Mouse (Mus musculus) forebrain, embryonic 11.5 days (tissue): ENCODE measurements at regions not wholly inside any gene's neighbourhood (a gene's known extent, or its start where the extent isn't known, plus 50 kb on each side); places are given as distances from the start of the nearest gene placed in this dataset.
A peak's percentile ranks its signal among the peaks of the same experiment; 100 is the strongest.
"Not testable (repeated sequence)": the region's sequence is repeated elsewhere in the genome, so short reads cannot be mapped to it uniquely, and the experiment has no call there.

Source experiments
- ATAC-seq: fragments of 200-750 bp; cut with Nextera tagmentation; replicated peaks from 2 replicates; pipeline ENCODE4 v1.8.0; 2017; ENCODE audit warnings: moderate TSS enrichment; ENCODE audit not compliant: low FRiP score
- DNase-seq: peaks from one replicate; pipeline ENCODE4 v3.0.0-alpha.2; 2017; ENCODE audit warnings: low spot score
- H3K27ac ChIP-seq: fragments of 300-500 bp; sonication (generic); 2 replicates; pipeline ENCODE4 v1.5.1; 2014; ENCODE audit warnings: low read depth, low read length
- H3K27me3 ChIP-seq: fragments of 300-500 bp; sonication (generic); 2 replicates; pipeline ENCODE4 v1.6.1; 2014; ENCODE audit warnings: mild to moderate bottlenecking, low read length, mixed read lengths; ENCODE audit not compliant: control insufficient read depth, insufficient read depth
- H3K36me3 ChIP-seq: fragments of 300-500 bp; sonication (generic); 2 replicates; pipeline ENCODE4 v1.6.1; 2014; ENCODE audit warnings: mild to moderate bottlenecking, low read length, moderate library complexity, mixed read lengths; ENCODE audit not compliant: control insufficient read depth, insufficient read depth
- H3K4me1 ChIP-seq: fragments of 300-500 bp; sonication (generic); replicated peaks from 2 replicates; pipeline ENCODE4 v1.6.1; 2014; ENCODE audit warnings: low read length, mixed read lengths; ENCODE audit not compliant: control insufficient read depth, insufficient read depth
- H3K4me2 ChIP-seq: fragments of 300-500 bp; sonication (generic); 2 replicates; pipeline ENCODE4 v1.6.1; 2014; ENCODE audit warnings: low read depth, mild to moderate bottlenecking, low read length, moderate library complexity, mixed read lengths; ENCODE audit not compliant: severe bottlenecking
- H3K4me3 ChIP-seq: fragments of 300-500 bp; sonication (generic); 2 replicates; pipeline ENCODE4 v1.5.1; 2014; ENCODE audit warnings: low read depth, low read length
- H3K9ac ChIP-seq: fragments of 300-500 bp; sonication (generic); 2 replicates; pipeline ENCODE4 v1.6.1; 2014; ENCODE audit warnings: low read length
- H3K9me3 ChIP-seq: fragments of 300-500 bp; sonication (generic); 2 replicates; pipeline ENCODE4 v1.6.1; 2016; ENCODE audit warnings: low read length, mixed read lengths; ENCODE audit not compliant: control insufficient read depth
- WGBS: fragments of 180-500 bp; shearing (Covaris S2); extraction: QIAGEN DNeasy Blood & Tissue Kit; methylation state at CpG from one replicate; pipeline ENCODE4 v1.1.7; 2014; 5-methylcytosine and 5-hydroxymethylcytosine counted together

DNA sequence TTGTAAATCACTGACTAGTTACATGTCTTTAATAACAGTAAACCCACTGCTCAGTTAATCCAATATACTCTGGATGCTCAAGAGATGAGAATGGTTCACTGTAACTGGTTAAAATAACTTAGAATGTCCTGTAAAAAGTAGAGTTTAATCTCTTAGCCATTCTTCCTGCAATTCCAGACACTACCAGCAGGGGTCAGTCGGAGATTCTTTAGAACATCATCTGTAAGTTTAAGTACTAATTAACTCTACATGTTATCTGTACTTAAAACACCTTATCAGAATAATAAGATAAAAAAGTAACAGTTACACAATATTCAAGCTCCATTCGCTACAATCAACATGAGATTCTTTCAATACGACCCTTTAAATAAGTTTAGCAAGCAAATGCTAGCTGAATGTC is 58.7 kb upstream of the Olig3 start:
- Histone ChIP-seq H3K27ac (no peak overlapping the region), H3K9ac (no peak overlapping the region), H3K4me2 (no peak overlapping the region), H3K36me3 (no peaks in the 10 kb centered on the region), H3K27me3 (no peaks in the 10 kb centered on the region), H3K9me3 (no peaks in the 10 kb centered on the region), H3K4me3 (no peak overlapping the region), H3K4me1 (no peaks in the 10 kb centered on the region)
- DNase-seq (no peak), ATAC-seq (no peak)
- 43% methylated on average over 3 of the region's 3 CpGs for WGBS

DNA sequence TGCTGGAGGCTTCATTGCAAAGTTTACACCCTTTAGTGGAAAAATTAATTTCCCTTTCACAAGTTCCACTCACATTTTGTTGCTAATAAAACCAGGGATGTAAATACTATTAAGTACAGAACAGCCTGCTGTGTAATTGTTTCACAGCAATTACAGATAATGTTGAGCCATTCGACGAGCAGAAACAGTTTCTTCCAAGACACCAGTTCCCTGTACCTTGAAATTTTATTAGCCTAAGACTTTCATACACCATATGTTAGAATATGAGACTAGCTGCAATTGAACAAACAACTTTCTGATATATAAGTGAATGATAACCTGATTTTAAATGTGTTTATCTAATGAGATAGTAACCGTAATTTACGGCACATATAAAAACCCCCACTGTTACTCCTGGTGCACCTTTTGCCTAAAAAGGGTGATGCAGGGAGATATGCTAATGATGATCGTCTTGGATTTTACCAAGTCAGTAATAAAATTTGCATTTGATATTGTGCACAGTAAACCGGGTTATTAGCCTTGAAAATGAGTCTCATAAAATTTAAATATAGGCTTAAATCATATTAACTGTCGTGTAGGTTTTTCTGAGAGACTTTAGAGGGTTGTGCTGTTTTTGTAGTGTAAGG is 60.8 kb upstream of the Olig3 start:
- Histone ChIP-seq H3K27ac (no peak overlapping the region), H3K4me1 (no peaks in the 10 kb centered on the region), H3K9ac (no peak overlapping the region), H3K4me2 (no peak overlapping the region), H3K4me3 (no peak overlapping the region), H3K27me3 (no peaks in the 10 kb centered on the region), H3K36me3 (no peaks in the 10 kb centered on the region), H3K9me3 (no peaks in the 10 kb centered on the region)
- 85% methylated on average over 7 of the region's 7 CpGs for WGBS
- no peak for DNase-seq
- ATAC-seq = no peak

DNA sequence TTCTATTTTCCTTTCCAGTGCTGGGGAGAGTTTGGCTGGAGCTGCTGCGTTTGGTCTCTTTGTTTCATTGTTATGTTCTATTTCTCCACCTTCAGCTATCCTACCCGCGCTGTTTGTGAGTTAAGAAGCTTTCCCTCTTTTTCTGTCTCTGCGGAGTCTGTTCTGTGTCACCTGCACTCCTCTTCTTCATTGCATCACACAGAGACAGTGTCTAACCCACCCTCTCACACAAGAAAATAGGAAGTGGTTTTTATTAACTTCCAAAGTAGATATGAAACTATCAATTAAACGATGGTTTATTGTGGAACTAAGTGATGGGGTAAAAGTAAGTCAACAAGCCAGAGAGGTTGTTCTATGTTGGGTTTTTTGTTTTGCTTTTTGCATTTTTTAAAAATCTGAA is 64.9 kb upstream of the Olig3 start:
- DNase-seq (no peak), ATAC-seq (no peak)
- Histone ChIP-seq H3K4me3 (no peak overlapping the region), H3K4me2 (no peak overlapping the region), H3K27me3 (no peaks in the 10 kb centered on the region), H3K9ac (no peak overlapping the region), H3K9me3 (no peaks in the 10 kb centered on the region), H3K27ac (no peak overlapping the region), H3K36me3 (no peaks in the 10 kb centered on the region), H3K4me1 (no peaks in the 10 kb centered on the region)
- 72% methylated on average over 5 of the region's 5 CpGs for WGBS

DNA sequence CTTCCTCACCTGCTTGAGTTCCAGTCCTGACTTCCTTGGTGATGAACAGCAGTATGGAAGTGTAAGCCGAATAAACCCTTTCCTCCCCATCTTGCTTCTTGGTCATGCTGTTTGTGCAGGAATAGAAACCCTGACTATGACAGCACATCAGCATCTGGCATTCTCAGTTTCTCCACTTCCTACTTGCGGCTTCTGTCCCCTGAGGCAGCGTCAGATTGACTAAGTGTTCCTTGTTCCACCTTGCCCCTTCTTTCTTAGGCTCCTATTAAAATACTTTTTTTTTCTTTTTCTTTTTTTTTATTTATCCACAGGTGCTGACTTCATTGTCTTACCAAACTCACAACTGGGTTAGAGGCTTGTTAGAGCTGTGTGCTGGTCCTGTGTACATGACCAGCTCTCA is 65.3 kb upstream of the Olig3 start:
- not testable (repeated sequence) for H3K4me1 ChIP-seq, H3K27me3 ChIP-seq, DNase-seq, H3K4me2 ChIP-seq, H3K27ac ChIP-seq, ATAC-seq, H3K4me3 ChIP-seq, H3K36me3 ChIP-seq, H3K9ac ChIP-seq, H3K9me3 ChIP-seq
- WGBS = 86% methylated on average over 3 of the region's 3 CpGs

DNA sequence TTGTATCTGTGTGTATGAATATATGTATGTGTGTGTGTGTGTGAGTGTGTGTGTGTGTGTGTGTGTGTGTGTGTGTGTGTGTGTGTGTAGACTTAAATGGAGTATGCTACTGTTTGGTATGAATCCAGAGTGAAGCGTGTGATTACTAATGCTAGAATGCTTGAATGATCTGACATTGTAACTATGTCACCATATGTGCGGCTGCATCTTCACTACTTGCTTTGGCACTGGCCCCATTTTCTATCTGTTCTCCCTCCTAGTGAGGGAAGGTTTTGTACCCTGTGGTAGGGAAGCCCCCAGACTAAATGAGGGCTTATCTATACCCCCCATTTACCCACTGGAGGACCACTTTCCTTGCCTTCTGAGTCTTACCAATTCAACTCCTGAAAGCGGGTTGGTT is 74.2 kb upstream of the Olig3 start:
- no peaks in the 10 kb centered on the region for H3K36me3 ChIP-seq
- H3K27me3 ChIP-seq = no peaks in the 10 kb centered on the region
- peaks cover 2% of the 10 kb centered on the region; the same call in 1 of the 2 replicates for H3K4me1 ChIP-seq
- ATAC-seq (no peak), DNase-seq (no peak)
- no peak overlapping the region for H3K4me2 ChIP-seq
- no peak overlapping the region for H3K27ac ChIP-seq
- 94% methylated on average over 3 of the region's 3 CpGs for WGBS
- H3K4me3 ChIP-seq = no peak overlapping the region
- no peak overlapping the region for H3K9ac ChIP-seq
- H3K9me3 ChIP-seq = no peaks in the 10 kb centered on the region

DNA sequence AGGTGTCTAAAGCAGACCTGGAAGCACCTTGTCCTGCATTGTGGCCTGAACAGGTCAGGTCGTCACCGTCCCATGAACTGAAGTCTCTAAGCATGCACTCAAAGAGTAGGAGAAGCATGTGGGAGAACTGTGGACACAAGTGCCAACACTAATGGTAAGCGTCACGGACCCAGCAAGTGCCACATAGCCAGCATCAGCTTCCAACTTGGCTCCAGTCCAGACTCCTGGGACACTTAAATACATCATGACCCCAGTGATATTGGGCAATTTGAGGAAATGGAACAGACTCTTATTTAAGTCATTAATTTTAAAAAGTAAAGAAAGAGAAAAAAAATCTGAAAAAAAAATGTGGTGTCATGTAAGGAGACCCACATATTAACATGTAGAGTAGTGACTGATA is 75.3 kb upstream of the Olig3 start:
- 94% methylated on average over 4 of the region's 4 CpGs for WGBS
- H3K4me1 ChIP-seq = peaks cover 2% of the 10 kb centered on the region; the same call in 1 of the 2 replicates
- no peaks in the 10 kb centered on the region for H3K9me3 ChIP-seq
- no peak overlapping the region for H3K27ac ChIP-seq
- no peak overlapping the region for H3K4me3 ChIP-seq
- ATAC-seq (no peak), DNase-seq (no peak)
- no peak overlapping the region for H3K4me2 ChIP-seq
- no peaks in the 10 kb centered on the region for H3K36me3 ChIP-seq
- H3K27me3 ChIP-seq = no peaks in the 10 kb centered on the region
- no peak overlapping the region for H3K9ac ChIP-seq

DNA sequence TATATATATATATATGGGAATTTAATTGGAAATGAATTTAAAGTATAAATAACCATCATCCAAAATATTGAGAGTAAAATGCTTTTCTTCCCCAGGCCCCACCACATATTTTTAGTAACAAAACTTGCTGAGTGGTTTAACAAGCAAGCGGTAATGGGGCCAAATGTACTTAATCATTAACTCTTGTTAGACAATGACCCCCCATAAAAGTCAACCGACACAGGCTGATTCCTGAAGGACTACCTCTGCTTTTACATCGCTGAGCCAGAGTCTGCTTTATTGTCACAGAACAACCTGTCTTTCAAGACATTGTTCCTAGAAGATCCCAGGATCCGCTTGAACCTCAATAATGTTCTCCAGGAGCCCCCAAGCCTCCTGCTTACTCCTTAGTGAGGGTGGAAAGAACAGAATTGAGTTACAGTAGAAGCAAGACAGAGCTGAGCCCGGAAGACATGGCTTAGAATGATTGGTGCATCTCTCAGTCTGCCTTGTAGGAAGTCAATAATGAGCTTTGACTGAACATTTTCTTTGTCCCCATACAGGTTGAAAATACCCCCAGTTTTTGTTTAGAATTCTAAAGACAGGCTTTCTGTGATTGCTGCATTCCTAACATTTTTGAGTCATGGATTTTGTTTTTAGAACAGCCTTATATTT is 78.0 kb upstream of the Olig3 start:
- Histone ChIP-seq H3K4me1 (peaks cover 2% of the 10 kb centered on the region; the same call in 1 of the 2 replicates), H3K27ac (no peak overlapping the region), H3K9ac (no peak overlapping the region), H3K4me2 (no peak overlapping the region), H3K9me3 (no peaks in the 10 kb centered on the region), H3K4me3 (no peak overlapping the region), H3K27me3 (no peaks in the 10 kb centered on the region), H3K36me3 (no peaks in the 10 kb centered on the region)
- DNase-seq (no peak), ATAC-seq (no peak)
- WGBS = 73% methylated on average over 5 of the region's 5 CpGs

DNA sequence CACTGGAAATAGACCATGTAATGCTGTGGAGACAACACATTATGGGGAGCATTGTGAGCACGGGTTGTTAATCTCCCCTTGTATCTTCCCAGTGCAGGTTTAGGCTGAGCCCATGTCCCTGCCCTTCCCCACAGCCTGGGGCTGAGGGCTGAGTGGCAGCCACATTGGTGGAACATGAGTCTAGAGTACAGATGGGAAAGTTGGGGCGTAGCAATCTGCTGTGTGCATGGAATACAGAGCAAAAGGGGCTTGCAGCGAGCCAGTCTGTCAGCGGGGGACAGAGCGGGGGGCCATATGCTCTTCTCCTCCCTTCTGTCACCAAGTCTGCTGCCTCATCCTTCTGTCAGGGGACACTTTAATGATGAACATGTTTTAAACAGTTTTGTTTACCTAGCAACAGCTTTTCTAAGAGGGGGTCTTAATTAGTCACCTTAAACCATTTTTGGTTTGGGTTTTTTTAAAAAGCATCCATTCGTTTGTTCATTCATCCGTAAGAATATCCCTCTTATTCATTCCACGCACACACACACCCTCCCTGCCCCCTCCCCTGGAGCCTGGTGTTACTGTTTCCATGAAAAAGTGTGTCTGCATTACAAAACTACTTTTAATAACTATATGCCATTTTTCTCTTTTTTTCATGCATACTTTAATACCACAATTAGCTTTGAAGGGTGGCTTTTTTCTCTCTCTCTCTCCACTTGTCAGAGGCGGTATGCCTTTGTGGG is 79.1 kb upstream of the Olig3 start:
- no peak overlapping the region for H3K4me2 ChIP-seq
- DNase-seq = peak; percentile 71

More for the DNA sequence above, 79.1 kb upstream of the Olig3 start:
- Histone ChIP-seq H3K27ac (no peak overlapping the region), H3K27me3 (no peaks in the 10 kb centered on the region), H3K36me3 (no peaks in the 10 kb centered on the region), H3K9ac (no peak overlapping the region), H3K4me3 (no peak overlapping the region), H3K4me1 (peaks cover 2% of the 10 kb centered on the region; the same call in 1 of the 2 replicates), H3K9me3 (no peaks in the 10 kb centered on the region)
- peak; percentile 93 for ATAC-seq
- 34% methylated on average over 9 of the region's 9 CpGs for WGBS
